Mouse (Mus musculus) limb, embryonic 11.5 days (tissue): ENCODE data around the gene Gm49384. TPM values are rescaled to one million over a fixed set of nuclear protein-coding genes. Genes with fewer than 3 reads are reported as not detected.

ENCODE experiments used
- ATAC-seq: fragments of 200-750 bp; cut with Nextera tagmentation; 2 replicates; pipeline ENCODE4 v1.8.0; 2017; ENCODE audit warnings: low read depth; ENCODE audit not compliant: insufficient number of reproducible peaks, low FRiP score, low TSS enrichment
- DNase-seq: peaks from one replicate; pipeline ENCODE4 v3.0.0-alpha.2; 2015; ENCODE audit warnings: low spot score
- H3K27ac ChIP-seq: fragments of 300-500 bp; sonication (generic); replicated peaks from 2 replicates; pipeline ENCODE4 v1.5.1; 2014; ENCODE audit warnings: low read depth, mild to moderate bottlenecking, low read length
- H3K27me3 ChIP-seq: fragments of 300-500 bp; sonication (generic); 2 replicates; pipeline ENCODE4 v1.6.1; 2014; ENCODE audit warnings: mild to moderate bottlenecking, low read length, mixed read lengths; ENCODE audit not compliant: control insufficient read depth, insufficient read depth
- H3K36me3 ChIP-seq: fragments of 300-500 bp; sonication (generic); 2 replicates; pipeline ENCODE4 v1.6.1; 2014; ENCODE audit warnings: mild to moderate bottlenecking, low read length, moderate library complexity, mixed read lengths; ENCODE audit not compliant: control insufficient read depth, insufficient read depth
- H3K4me1 ChIP-seq: fragments of 300-500 bp; sonication (generic); 2 replicates; pipeline ENCODE4 v1.6.1; 2014; ENCODE audit warnings: low read length, mixed read lengths; ENCODE audit not compliant: control insufficient read depth, insufficient read depth
- H3K4me2 ChIP-seq: fragments of 300-500 bp; sonication (generic); 2 replicates; pipeline ENCODE4 v1.6.1; 2014; ENCODE audit warnings: low read depth, mild to moderate bottlenecking, moderate library complexity; ENCODE audit not compliant: severe bottlenecking
- H3K4me3 ChIP-seq: fragments of 300-500 bp; sonication (generic); 2 replicates; pipeline ENCODE4 v1.5.1; 2014; ENCODE audit warnings: low read depth, low read length
- H3K9ac ChIP-seq: fragments of 300-500 bp; sonication (generic); 2 replicates; pipeline ENCODE4 v1.6.1; 2014; ENCODE audit warnings: mild to moderate bottlenecking, low read length
- H3K9me3 ChIP-seq: fragments of 300-500 bp; sonication (generic); 2 replicates; pipeline ENCODE4 v1.6.1; 2016; ENCODE audit warnings: low read length; ENCODE audit not compliant: control insufficient read depth
- WGBS: fragments of 180-500 bp; shearing (Covaris S2); extraction: QIAGEN DNeasy Blood & Tissue Kit; methylation state at CpG from one replicate; pipeline ENCODE4 v1.1.7; 2014; 5-methylcytosine and 5-hydroxymethylcytosine counted together
- polyA plus RNA-seq: library from polyadenylated mRNA; unstranded; fragments of >200 nt; fragmentation: Nextera tagmentation; extraction: Ambion mirVana; gene quantifications from 2 replicates; pipeline ENCODE4 v1.2.1, GENCODE M21; 2014

Gene Gm49384
- polyA plus RNA-seq, 1 experiment from 2014 or later, result 43.5 TPM

- DNase-seq, result no peak
- H3K4me1 ChIP-seq, result no peaks in the 10 kb centered on the region
- H3K27me3 ChIP-seq, result no peaks in the 10 kb centered on the region
- H3K4me2 ChIP-seq, result no peak overlapping the region
- no peak for ATAC-seq
- WGBS, result 96% methylated on average over 2 of the region's 2 CpGs
- H3K4me3 ChIP-seq, result no peak overlapping the region
- peaks cover 3% of the 10 kb centered on the region; the same call in 1 of the 2 replicates for H3K36me3 ChIP-seq
- H3K9ac ChIP-seq, result no peak overlapping the region
- H3K9me3 ChIP-seq, result no peaks in the 10 kb centered on the region
- H3K27ac ChIP-seq, result no peak overlapping the region
Measured at GRCm38 (mm10) chr12:69157107-69157506, 47.0 kb downstream of the Gm49384 start.

- Histone ChIP-seq H3K9ac (no peak overlapping the region), H3K4me1 (no peaks in the 10 kb centered on the region), H3K36me3 (peaks cover 3% of the 10 kb centered on the region; the same call in 1 of the 2 replicates), H3K27me3 (no peaks in the 10 kb centered on the region), H3K9me3 (no peaks in the 10 kb centered on the region), H3K4me2 (no peak overlapping the region), H3K4me3 (no peak overlapping the region), H3K27ac (no peak overlapping the region)
- no peak for ATAC-seq
- DNase-seq, result no peak
- WGBS, result 87% methylated on average over 4 of the region's 4 CpGs
Measured at GRCm38 (mm10) chr12:69156436-69156835, 47.6 kb downstream of the Gm49384 start.

- Histone ChIP-seq H3K4me1 (no peaks in the 10 kb centered on the region), H3K4me2 (no peak overlapping the region), H3K4me3 (no peak overlapping the region), H3K9me3 (no peaks in the 10 kb centered on the region), H3K27ac (no peak overlapping the region), H3K27me3 (no peaks in the 10 kb centered on the region), H3K36me3 (peaks cover 3% of the 10 kb centered on the region; the same call in 1 of the 2 replicates), H3K9ac (no peak overlapping the region)
- ATAC-seq (no peak), DNase-seq (no peak)
- 78% methylated on average over 2 of the region's 2 CpGs for WGBS
Measured at GRCm38 (mm10) chr12:69155923-69156322, 48.1 kb downstream of the Gm49384 start.

GRCm38 (mm10) chr12:69150049-69150448 lies 54.0 kb downstream of the Gm49384 start:
- no peak overlapping the region for H3K4me3 ChIP-seq
- no peak overlapping the region for H3K4me2 ChIP-seq
- ATAC-seq, result no peak
- 75% methylated on average over 13 of the region's 13 CpGs for WGBS
- no peaks in the 10 kb centered on the region for H3K4me1 ChIP-seq
- H3K36me3 ChIP-seq, result no peaks in the 10 kb centered on the region
- no peak overlapping the region for H3K9ac ChIP-seq
- H3K27me3 ChIP-seq, result no peaks in the 10 kb centered on the region
- H3K9me3 ChIP-seq, result no peaks in the 10 kb centered on the region
- no peak overlapping the region for H3K27ac ChIP-seq
- DNase-seq, result no peak

GRCm38 (mm10) chr12:69147166-69147735 lies 56.8 kb downstream of the Gm49384 start:
- no peak overlapping the region for H3K4me2 ChIP-seq
- no peaks in the 10 kb centered on the region for H3K9me3 ChIP-seq
- H3K27me3 ChIP-seq, result no peaks in the 10 kb centered on the region
- 94% methylated on average over 5 of the region's 5 CpGs for WGBS
- ATAC-seq, result no peak
- H3K9ac ChIP-seq, result no peak overlapping the region
- no peak overlapping the region for H3K4me3 ChIP-seq
- no peak overlapping the region for H3K27ac ChIP-seq
- no peaks in the 10 kb centered on the region for H3K36me3 ChIP-seq
- DNase-seq, result no peak
- H3K4me1 ChIP-seq, result no peaks in the 10 kb centered on the region

GRCm38 (mm10) chr12:69143460-69143859 lies 60.6 kb downstream of the Gm49384 start:
- Histone ChIP-seq H3K4me1 (no peaks in the 10 kb centered on the region), H3K9me3 (no peaks in the 10 kb centered on the region), H3K36me3 (no peaks in the 10 kb centered on the region), H3K27me3 (no peaks in the 10 kb centered on the region), H3K4me2 (no peak overlapping the region), H3K27ac (no peak overlapping the region), H3K4me3 (no peak overlapping the region), H3K9ac (no peak overlapping the region)
- DNase-seq (no peak), ATAC-seq (no peak)
- 78% methylated on average over 6 of the region's 6 CpGs for WGBS

- whole genome bisulfite sequencing, result 79% methylated on average over 7 of the region's 7 CpGs
- Histone ChIP-seq H3K27ac (no peak overlapping the region), H3K27me3 (no peaks in the 10 kb centered on the region), H3K4me1 (no peaks in the 10 kb centered on the region), H3K9ac (no peak overlapping the region), H3K4me2 (no peak overlapping the region), H3K9me3 (no peaks in the 10 kb centered on the region), H3K4me3 (no peak overlapping the region), H3K36me3 (no peaks in the 10 kb centered on the region)
- DNase-seq (no peak), ATAC-seq (no peak; the same call in 1 of the 2 replicates)
Measured at GRCm38 (mm10) chr12:69139841-69140240, 64.2 kb downstream of the Gm49384 start.
